Mouse (Mus musculus) cerebellum, adult 2 months (tissue): ENCODE measurements around the gene Gm21974. TPM values are rescaled to one million over a fixed set of nuclear protein-coding genes. Genes with fewer than 3 reads are reported as not detected.

Experiments
- DNase-seq, 2 experiments: peaks; one replicate each; pipeline ENCODE4 v3.0.0; 2021
- H3K27ac ChIP-seq: fragments of 200-500 bp; 2 replicates; pipeline ENCODE4 v1.5.1; 2012; ENCODE audit warnings: low read length, control low read depth, inconsistent platforms; ENCODE audit not compliant: insufficient read depth
- H3K27me3 ChIP-seq: fragments of 200-500 bp; 2 replicates; pipeline ENCODE4 v1.6.1; 2012; ENCODE audit warnings: inconsistent platforms, mild to moderate bottlenecking, low read length, moderate library complexity; ENCODE audit not compliant: control insufficient read depth, insufficient read depth
- H3K4me1 ChIP-seq: fragments of 200-500 bp; 2 replicates; pipeline ENCODE4 v1.6.1; 2011; ENCODE audit warnings: low read length; ENCODE audit not compliant: control insufficient read depth, insufficient read depth
- H3K4me3 ChIP-seq: fragments of 200-500 bp; replicated peaks from 2 replicates; pipeline ENCODE3; 2011; ENCODE audit warnings: mild to moderate bottlenecking, low read depth, low read length, control low read depth; ENCODE audit not compliant: insufficient read depth
- CTCF ChIP-seq: fragments of 200-500 bp; IDR thresholded peaks from 2 replicates; pipeline ENCODE4 v1.5.1; 2011; ENCODE audit warnings: low read depth, mild to moderate bottlenecking, control low read depth, low read length, moderate library complexity, borderline replicate concordance; ENCODE audit not compliant: insufficient read depth
- POLR2A ChIP-seq: fragments of 200-500 bp; IDR thresholded peaks from 2 replicates; pipeline ENCODE4 v1.6.1; 2011; ENCODE audit warnings: low read length, control low read depth, borderline replicate concordance; ENCODE audit not compliant: insufficient read depth
- WGBS: fragments of 180-500 bp; shearing (Covaris S2); methylation state at CpG from one replicate; pipeline ENCODE4 v1.1.7; 2018; 5-methylcytosine and 5-hydroxymethylcytosine counted together
- polyA plus RNA-seq: library from polyadenylated mRNA; depleted of rRNA; stranded (reverse); fragments of >200 nt; gene quantifications from 2 replicates; pipeline ENCODE4 v1.2.3, GENCODE M21; 2012

Gene Gm21974
- polyA plus RNA-seq, 1 experiment, result not detected

DNA sequence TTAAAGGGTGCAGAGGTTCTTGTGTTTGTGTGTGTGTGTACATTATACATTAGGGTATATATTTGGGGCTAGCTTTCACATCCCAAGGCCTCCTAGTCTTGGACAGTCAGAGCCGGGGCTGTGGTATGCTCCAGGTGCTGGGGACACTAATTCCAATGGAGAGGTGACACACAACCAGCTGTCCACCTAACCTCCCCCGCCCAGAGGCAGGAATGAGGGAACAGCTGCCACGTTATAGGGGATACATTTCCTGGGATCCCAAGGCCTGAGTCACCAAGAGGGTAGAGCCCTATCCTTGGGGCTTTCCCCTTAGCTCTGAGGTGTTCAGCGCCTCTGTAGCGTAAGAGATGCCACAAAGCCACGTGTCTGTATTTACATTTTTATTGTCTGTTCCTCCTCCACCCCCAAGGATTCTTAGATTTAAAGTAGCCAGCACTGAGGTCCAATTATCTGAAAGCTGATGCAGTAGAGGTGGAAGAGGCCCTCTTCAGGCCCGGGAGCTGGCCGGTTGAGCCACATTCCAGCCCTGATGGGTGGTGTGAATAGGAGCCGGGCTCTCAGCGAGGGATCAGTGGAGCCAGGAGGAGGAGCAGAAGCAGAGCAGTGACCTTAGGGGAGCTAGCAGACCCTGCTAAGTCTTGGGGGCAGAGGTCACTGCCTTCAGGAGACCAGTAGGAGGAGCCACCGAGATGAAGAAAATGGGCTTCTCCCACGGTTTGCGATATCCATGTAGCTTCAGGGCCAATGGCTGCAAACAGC lies 37.2 kb upstream of the Gm21974 start:
- H3K27me3 ChIP-seq, result no peaks in the 10 kb centered on the region
- WGBS, result 41% methylated on average over 13 of the region's 13 CpGs
- TF ChIP-seq POLR2A (no peak), CTCF (no peak)

DNA sequence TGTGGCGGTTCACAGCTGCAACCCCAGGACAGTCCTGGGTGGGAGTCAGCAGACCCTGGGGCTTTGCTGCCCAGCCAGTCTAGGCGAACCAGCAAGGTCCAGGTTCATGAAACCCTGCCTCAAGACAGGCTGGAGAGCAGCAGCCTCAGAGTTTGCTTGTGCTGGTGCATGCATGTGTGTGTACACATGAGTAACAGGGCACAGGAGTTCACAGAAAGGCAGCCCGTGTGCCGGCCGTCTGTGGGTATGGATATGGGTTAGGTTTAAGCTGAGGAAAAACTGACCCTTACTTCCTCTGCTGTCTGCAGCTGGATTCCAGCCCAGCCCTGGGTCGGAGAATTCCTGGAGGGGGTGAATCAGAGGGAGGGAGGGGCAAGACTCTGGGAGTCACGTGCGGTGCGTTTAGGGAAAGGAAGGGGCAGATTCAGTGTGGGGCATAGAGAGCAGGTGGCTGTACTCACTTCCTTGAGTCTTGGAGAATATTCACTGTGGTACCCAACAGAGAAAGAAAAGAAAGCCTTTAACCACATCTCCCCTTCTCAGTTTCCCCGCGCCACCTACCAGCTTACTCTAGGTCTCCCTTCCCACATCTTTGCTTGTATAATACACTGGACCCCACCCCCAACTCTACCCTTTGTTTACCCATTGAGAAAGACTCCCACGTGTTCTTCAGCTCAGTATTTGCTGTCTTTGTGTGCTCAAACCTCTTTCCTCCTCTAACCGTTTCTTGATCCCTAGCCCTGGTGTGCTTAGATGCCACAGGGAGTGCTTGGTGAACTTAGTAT lies 36.3 kb upstream of the Gm21974 start:
- Histone ChIP-seq H3K4me1 (no peaks in the 10 kb centered on the region), H3K4me3 (no peak overlapping the region), H3K27me3 (no peaks in the 10 kb centered on the region), H3K27ac (no peak overlapping the region)
- 46% methylated on average over 13 of the region's 13 CpGs for WGBS
- TF ChIP-seq CTCF (no peak), POLR2A (no peak)
- no peak for DNase-seq

More for the DNA sequence above, 37.2 kb upstream of the Gm21974 start:
- Histone ChIP-seq H3K4me1 (no peaks in the 10 kb centered on the region), H3K4me3 (no peak overlapping the region), H3K27ac (no peak overlapping the region)
- no peak for DNase-seq

- TF ChIP-seq POLR2A (no peak), CTCF (no peak)
- no peaks in the 10 kb centered on the region for H3K4me1 ChIP-seq
- no peaks in the 10 kb centered on the region for H3K27me3 ChIP-seq
- no peak overlapping the region for H3K27ac ChIP-seq
- H3K4me3 ChIP-seq, result no peak overlapping the region
- WGBS, result 72% methylated on average over 5 of the region's 5 CpGs
- no peak for DNase-seq
Observed at GRCm38 (mm10) chr7:127930636-127931035, 35.4 kb upstream of the Gm21974 start.

DNA sequence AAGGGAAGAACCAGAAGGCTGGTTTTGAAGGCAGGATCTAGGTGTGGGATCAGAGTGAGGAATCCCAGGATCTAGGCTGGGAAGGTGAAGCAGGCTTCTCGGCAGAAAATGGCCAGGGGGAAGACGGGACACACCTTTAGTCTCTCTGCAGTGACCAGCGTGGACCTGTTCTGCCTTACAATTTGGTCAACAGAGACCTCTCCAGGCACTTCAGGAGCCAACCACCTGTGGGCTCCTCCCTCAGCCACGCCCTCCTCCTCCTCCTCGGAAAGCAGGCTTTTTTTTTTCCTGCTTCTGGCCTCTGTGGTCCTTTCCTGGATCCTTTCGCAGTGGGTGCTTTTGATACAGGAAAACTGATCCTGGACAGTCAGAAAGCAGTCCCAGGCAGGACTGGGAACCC lies 34.7 kb upstream of the Gm21974 start, which contains the start of gene Prss8:
Prss8 (minus strand) TSS at position 182 of the 400 bp plus-strand sequence.
- no peak within 1 kb of the TSS for H3K27ac ChIP-seq
- 14% methylated on average over 6 of the region's 6 CpGs for WGBS
- TF ChIP-seq POLR2A (no peak), CTCF (no peak)
- no peaks in the 10 kb centered on the region for H3K27me3 ChIP-seq
- no peaks in the 10 kb centered on the region for H3K4me1 ChIP-seq
- no peak within 1 kb of the TSS for H3K4me3 ChIP-seq
- DNase-seq, result no peak

GRCm38 (mm10) chr7:127928596-127928995 lies 33.3 kb upstream of the Gm21974 start:
- Histone ChIP-seq H3K4me1 (no peaks in the 10 kb centered on the region), H3K27ac (no peak overlapping the region), H3K27me3 (no peaks in the 10 kb centered on the region), H3K4me3 (no peak overlapping the region)
- TF ChIP-seq CTCF (no peak), POLR2A (no peak)
- DNase-seq, result no peak
- 27% methylated on average over 5 of the region's 5 CpGs for WGBS

DNA sequence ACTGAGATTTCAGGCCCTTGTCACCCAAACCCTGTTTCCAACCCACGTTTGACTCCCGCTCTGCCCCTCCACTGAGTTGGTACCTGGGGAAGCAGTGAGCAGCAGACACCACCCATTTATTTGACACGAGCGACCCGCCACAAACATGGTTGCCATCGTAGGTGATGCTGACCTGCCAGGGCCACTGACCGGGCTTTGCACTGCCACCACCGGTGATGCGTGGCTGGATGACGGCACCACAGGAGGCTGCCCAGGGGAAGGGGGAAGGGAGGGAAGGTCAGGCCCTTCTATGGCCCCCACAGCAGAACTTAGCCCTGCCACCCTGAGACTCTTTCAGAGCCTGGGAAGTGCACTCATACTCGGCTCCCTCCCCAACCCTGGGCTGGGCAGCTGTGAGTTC lies 32.5 kb upstream of the Gm21974 start:
- TF ChIP-seq CTCF (no peak), POLR2A (no peak)
- no peak for DNase-seq
- H3K27ac ChIP-seq, result no peak overlapping the region
- no peak overlapping the region for H3K4me3 ChIP-seq
- H3K4me1 ChIP-seq, result no peaks in the 10 kb centered on the region
- no peaks in the 10 kb centered on the region for H3K27me3 ChIP-seq
- WGBS, result 74% methylated on average over 11 of the region's 11 CpGs

GRCm38 (mm10) chr7:127926846-127927245 lies 31.6 kb upstream of the Gm21974 start:
- no peak for DNase-seq
- 73% methylated on average over 11 of the region's 11 CpGs for WGBS
- Histone ChIP-seq H3K4me1 (no peaks in the 10 kb centered on the region), H3K27ac (no peak overlapping the region), H3K4me3 (no peak overlapping the region), H3K27me3 (no peaks in the 10 kb centered on the region)
- no peak for TF ChIP-seq CTCF
- TF ChIP-seq POLR2A, result no peak

- no peaks in the 10 kb centered on the region for H3K4me1 ChIP-seq
- 84% methylated on average over 8 of the region's 8 CpGs for WGBS
- H3K27me3 ChIP-seq, result no peaks in the 10 kb centered on the region
- no peak for DNase-seq
- H3K4me3 ChIP-seq, result no peak overlapping the region
- no peak for TF ChIP-seq POLR2A
- no peak for TF ChIP-seq CTCF
- no peak overlapping the region for H3K27ac ChIP-seq
Observed at GRCm38 (mm10) chr7:127926066-127926465, 30.8 kb upstream of the Gm21974 start.
